Mouse (Mus musculus): ENCODE data around the gene Gm7903. TPM values are rescaled to one million over a fixed set of nuclear protein-coding genes. Genes with fewer than 3 reads are reported as not detected.
"Not testable (repeated sequence)": the region's sequence is repeated elsewhere in the genome, so short reads cannot be mapped to it uniquely, and the experiment has no call there.

Gm7903 gene
- polyA plus RNA-seq (2017; shearing (Covaris generic)): not detected

DNA sequence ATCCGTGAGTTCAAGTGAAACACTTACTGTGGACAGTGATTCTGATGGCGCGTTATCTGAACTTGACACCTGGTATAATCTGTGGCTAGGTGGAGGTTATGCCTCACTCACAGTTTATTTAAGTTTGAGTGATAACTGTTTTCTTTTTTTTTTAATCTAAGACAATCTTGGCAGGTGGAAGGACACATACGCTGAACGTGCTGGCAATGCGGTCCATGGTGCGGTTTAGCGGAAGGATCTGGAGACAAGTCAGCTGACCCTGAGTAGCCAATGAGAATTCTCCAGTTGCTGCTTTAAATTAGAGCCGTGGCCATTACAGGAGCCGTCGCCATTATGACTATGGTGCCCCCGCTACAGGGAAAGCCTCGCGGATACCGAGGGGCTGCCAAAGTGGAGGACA, at the start of gene Gm7903:
TSS of gene Gm7903 (plus strand) at position 301 of the 400 bp plus-strand sequence.
- ATAC-seq: not testable (repeated sequence)

GRCm38 (mm10) chrX:135403578-135403977, 30.1 kb upstream of the Gm7903 start:
- not testable (repeated sequence) for ATAC-seq

DNA sequence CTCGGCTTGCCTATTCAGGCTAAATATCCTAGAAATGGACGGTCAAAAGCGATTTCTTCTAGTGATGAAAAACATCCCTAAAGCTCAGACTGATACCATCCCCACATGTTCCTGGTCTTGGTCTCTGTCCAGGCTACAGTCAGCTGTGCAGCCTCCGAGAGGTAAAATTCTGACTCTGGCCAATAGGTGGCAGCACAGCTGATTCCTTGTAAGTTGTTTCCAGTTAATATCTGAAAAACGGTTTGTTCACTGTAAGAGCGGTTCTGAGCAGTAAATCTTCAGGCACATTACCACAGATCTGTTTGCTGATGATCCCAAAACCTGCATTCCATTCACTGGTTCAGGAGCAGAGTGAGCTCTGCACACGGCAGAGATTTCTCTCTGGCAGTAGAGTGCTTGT, 12.4 kb upstream of the Gm7903 start:
- not testable (repeated sequence) for ATAC-seq

- ATAC-seq: not testable (repeated sequence)
Measured at GRCm38 (mm10) chrX:135421824-135422223, 11.8 kb upstream of the Gm7903 start.

DNA sequence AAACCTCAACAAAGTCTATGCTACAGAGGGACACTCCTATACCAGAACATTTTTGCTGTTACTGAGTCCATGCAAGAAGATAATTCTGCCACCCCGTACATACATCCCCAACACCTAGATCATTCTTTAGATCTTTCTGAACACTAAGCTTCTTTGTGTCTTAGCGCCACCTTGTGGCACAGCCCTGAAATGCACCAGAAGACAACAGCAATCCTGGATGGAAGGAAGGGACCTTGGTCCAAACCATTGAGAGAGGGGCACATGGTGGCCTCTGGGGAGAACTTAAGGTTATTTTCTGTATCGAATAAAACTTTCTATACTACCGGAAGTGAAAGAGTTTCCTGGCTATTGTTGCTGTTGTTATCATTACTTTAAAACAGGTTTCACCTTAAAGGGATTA, 11.2 kb upstream of the Gm7903 start:
- not testable (repeated sequence) for ATAC-seq

DNA sequence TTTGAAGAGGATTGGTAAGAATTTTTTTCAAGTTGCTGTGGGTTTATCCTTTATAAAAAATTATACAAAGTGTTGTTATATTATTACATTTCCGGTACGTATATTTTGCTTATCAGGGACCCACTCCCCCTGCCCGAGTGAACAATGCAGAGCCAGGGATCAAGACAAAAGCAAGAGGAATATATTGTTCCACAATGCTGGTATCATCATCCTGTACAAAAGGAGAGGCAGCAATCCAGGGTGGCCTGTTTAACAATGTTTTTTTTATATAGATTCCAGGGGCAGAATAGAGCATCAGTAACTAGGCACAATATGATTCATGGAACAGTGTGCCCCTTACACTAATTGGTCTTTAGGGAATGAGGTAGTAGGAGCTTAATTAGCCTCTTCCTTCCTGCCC, 30.5 kb downstream of the Gm7903 start:
- ATAC-seq: not testable (repeated sequence)

DNA sequence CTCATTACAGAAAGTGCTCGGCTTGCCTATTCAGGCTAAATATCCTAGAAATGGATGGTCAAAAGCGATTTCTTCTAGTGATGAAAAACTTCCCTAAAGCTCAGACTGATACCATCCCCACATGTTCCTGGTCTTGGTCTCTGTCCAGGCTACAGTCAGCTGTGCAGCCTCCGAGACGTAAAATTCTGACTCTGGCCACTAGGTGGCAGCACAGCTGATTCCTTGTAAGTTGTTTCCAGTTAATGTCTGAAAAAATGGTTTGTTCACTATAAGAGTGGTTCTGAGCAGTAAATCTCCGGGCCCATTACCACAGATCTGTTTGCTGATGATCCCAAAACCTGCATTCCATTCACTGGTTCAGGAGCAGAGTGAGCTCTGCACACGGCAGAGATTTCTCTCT, 48.3 kb downstream of the Gm7903 start:
- not testable (repeated sequence) for ATAC-seq

- not testable (repeated sequence) for ATAC-seq
Measured at GRCm38 (mm10) chrX:135483183-135483582, 49.5 kb downstream of the Gm7903 start.

Other genes starting within 250 kb of the Gm7903 start
- not detected for gene Tceal6, start 223.1 kb upstream of the Gm7903 start, polyA plus RNA-seq (2017; shearing (Covaris generic))
- not detected for gene Pramel3, start 131.5 kb upstream of the Gm7903 start, polyA plus RNA-seq (2017; shearing (Covaris generic))
- gene Gm5128, start 60.6 kb upstream of the Gm7903 start, polyA plus RNA-seq (2017; shearing (Covaris generic)): not detected
- not detected for gene AV320801, start 60.8 kb downstream of the Gm7903 start, polyA plus RNA-seq (2017; shearing (Covaris generic))
- gene Nxf7, start 164.9 kb downstream of the Gm7903 start, polyA plus RNA-seq (2017; shearing (Covaris generic)): under 1 TPM in 1 of 3 experiments, not detected in 2; 0.53 TPM
- not detected for gene Prame, start 193.9 kb downstream of the Gm7903 start, polyA plus RNA-seq (2017; shearing (Covaris generic))

All from inflammation-experienced regulatory T-cells, adult 6 months (primary cell).